Mouse (Mus musculus) ES-Bruce4 (cell line): ENCODE results near the gene Mga.

ENCODE experiments used
- CTCF ChIP-seq: IDR thresholded peaks from one replicate; pipeline ENCODE4 v1.8.1; 2011; ENCODE audit warnings: low read depth, low read length
- EP300 ChIP-seq: IDR thresholded peaks from 2 replicates; pipeline ENCODE4 v1.6.1; 2011; ENCODE audit warnings: low read depth, low read length; ENCODE audit not compliant: insufficient read depth
- POLR2A ChIP-seq: IDR thresholded peaks from one replicate; pipeline ENCODE4 v1.8.1; 2011; ENCODE audit warnings: low read length; ENCODE audit not compliant: insufficient read depth

GRCm38 (mm10) chr2:119917631-119918369 is 20.8 kb downstream of the Mga start:
- TF ChIP-seq CTCF (no peak), EP300 (no peak), POLR2A (no peak)
